Mouse (Mus musculus): ENCODE measurements around the gene Olfr1255. TPM values are rescaled to one million over a fixed set of nuclear protein-coding genes. Genes with fewer than 3 reads are reported as not detected.

Gene Olfr1255
- polyA plus RNA-seq, 1 experiment from 2014 or later, result not detected

Other genes with a start within 250 kb of the Olfr1255 start
- gene Olfr1245, start 233.6 kb upstream of the Olfr1255 start, polyA plus RNA-seq (2015; fragmentation: Nextera tagmentation; extraction: Ambion mirVana), result not detected in 2 replicates
- gene Olfr1246, start 218.9 kb upstream of the Olfr1255 start, polyA plus RNA-seq (2015; fragmentation: Nextera tagmentation; extraction: Ambion mirVana), result not detected in 2 replicates
- gene Olfr1247, start 197.9 kb upstream of the Olfr1255 start, polyA plus RNA-seq (2015; fragmentation: Nextera tagmentation; extraction: Ambion mirVana), result not detected in 2 replicates
- not detected in 2 replicates for gene Olfr1248, start 193.8 kb upstream of the Olfr1255 start, polyA plus RNA-seq (2015; fragmentation: Nextera tagmentation; extraction: Ambion mirVana)
- not detected in 2 replicates for gene Olfr1249, start 177.1 kb upstream of the Olfr1255 start, polyA plus RNA-seq (2015; fragmentation: Nextera tagmentation; extraction: Ambion mirVana)
- not detected in 2 replicates for gene Olfr1250, start 150.6 kb upstream of the Olfr1255 start, polyA plus RNA-seq (2015; fragmentation: Nextera tagmentation; extraction: Ambion mirVana)
- not detected in 2 replicates for gene Olfr1251, start 140.1 kb upstream of the Olfr1255 start, polyA plus RNA-seq (2015; fragmentation: Nextera tagmentation; extraction: Ambion mirVana)
- not detected in 2 replicates for gene Olfr1252, start 87.0 kb upstream of the Olfr1255 start, polyA plus RNA-seq (2015; fragmentation: Nextera tagmentation; extraction: Ambion mirVana)
- gene Olfr1253, start 55.0 kb upstream of the Olfr1255 start, polyA plus RNA-seq (2015; fragmentation: Nextera tagmentation; extraction: Ambion mirVana), result not detected in 2 replicates
- not detected in 2 replicates for gene Olfr1254, start 18.4 kb upstream of the Olfr1255 start, polyA plus RNA-seq (2015; fragmentation: Nextera tagmentation; extraction: Ambion mirVana)
- not detected in 2 replicates for gene Olfr1256, start 29.5 kb downstream of the Olfr1255 start, polyA plus RNA-seq (2015; fragmentation: Nextera tagmentation; extraction: Ambion mirVana)
- not detected in 2 replicates for gene Olfr48, start 36.2 kb downstream of the Olfr1255 start, polyA plus RNA-seq (2015; fragmentation: Nextera tagmentation; extraction: Ambion mirVana)
- not detected in 2 replicates for gene Olfr1257, start 66.4 kb downstream of the Olfr1255 start, polyA plus RNA-seq (2015; fragmentation: Nextera tagmentation; extraction: Ambion mirVana)
- not detected in 2 replicates for gene Olfr1258, start 115.3 kb downstream of the Olfr1255 start, polyA plus RNA-seq (2015; fragmentation: Nextera tagmentation; extraction: Ambion mirVana)
- not detected in 2 replicates for gene Olfr1259, start 136.6 kb downstream of the Olfr1255 start, polyA plus RNA-seq (2015; fragmentation: Nextera tagmentation; extraction: Ambion mirVana)
- gene Olfr1260, start 162.3 kb downstream of the Olfr1255 start, polyA plus RNA-seq (2015; fragmentation: Nextera tagmentation; extraction: Ambion mirVana), result not detected in 2 replicates
- gene Olfr1261, start 179.2 kb downstream of the Olfr1255 start, polyA plus RNA-seq (2015; fragmentation: Nextera tagmentation; extraction: Ambion mirVana), result not detected in 2 replicates
- not detected in 2 replicates for gene Olfr1262, start 188.1 kb downstream of the Olfr1255 start, polyA plus RNA-seq (2015; fragmentation: Nextera tagmentation; extraction: Ambion mirVana)
- gene Olfr1263, start 200.1 kb downstream of the Olfr1255 start, polyA plus RNA-seq (2015; fragmentation: Nextera tagmentation; extraction: Ambion mirVana), result not detected in 2 replicates
- gene Olfr1264, start 213.5 kb downstream of the Olfr1255 start, polyA plus RNA-seq (2015; fragmentation: Nextera tagmentation; extraction: Ambion mirVana), result not detected in 2 replicates
- not detected in 2 replicates for gene Olfr1265, start 223.3 kb downstream of the Olfr1255 start, polyA plus RNA-seq (2015; fragmentation: Nextera tagmentation; extraction: Ambion mirVana)